Mouse (Mus musculus): ENCODE results near the gene Tex9. TPM values are rescaled to one million over a fixed set of nuclear protein-coding genes. Genes with fewer than 3 reads are reported as not detected.

The Tex9 gene
- polyA plus RNA-seq, 1 experiment, result not detected

GRCm38 (mm10) chr9:72493465-72493864 lies 1.5 kb upstream of the Tex9 start:
- H3K27ac ChIP-seq (ENCODE audit: insufficient read depth, low read depth, low read length), result no peak overlapping the region
- TF ChIP-seq POLR2A (IDR thresholded peaks at IDR 0.05; ENCODE audit: insufficient read depth, low read depth, low read length) (no peak), CTCF (IDR thresholded peaks at IDR 0.05; ENCODE audit: insufficient read depth, low read depth, low read length) (no peak)
- H3K4me1 ChIP-seq (ENCODE audit: control insufficient read depth, insufficient read depth, low read length), result peaks cover 5% of the 10 kb centered on the region
- 90% methylated on average over 2 of the region's 2 CpGs for WGBS
- no peak overlapping the region for H3K4me3 ChIP-seq (ENCODE audit: insufficient read depth, low read depth, low read length)

- peaks cover 5% of the 10 kb centered on the region for H3K4me1 ChIP-seq (ENCODE audit: control insufficient read depth, insufficient read depth, low read length)
- peak overlapping the region; percentile 90 for H3K4me3 ChIP-seq (ENCODE audit: insufficient read depth, low read depth, low read length)
- TF ChIP-seq CTCF (IDR thresholded peaks at IDR 0.05; ENCODE audit: insufficient read depth, low read depth, low read length) (no peak), POLR2A (IDR thresholded peaks at IDR 0.05; ENCODE audit: insufficient read depth, low read depth, low read length) (peak; percentile 48)
- under 1% methylated on average over 32 of the region's 32 CpGs for WGBS
- peak overlapping the region; percentile 84 for H3K27ac ChIP-seq (ENCODE audit: insufficient read depth, low read depth, low read length)
Observed at GRCm38 (mm10) chr9:72491559-72492193, 336 bp downstream of the Tex9 start.

GRCm38 (mm10) chr9:72489131-72489530 lies 2.9 kb downstream of the Tex9 start:
- no peak overlapping the region for H3K4me3 ChIP-seq (ENCODE audit: insufficient read depth, low read depth, low read length)
- no peak for TF ChIP-seq POLR2A (IDR thresholded peaks at IDR 0.05; ENCODE audit: insufficient read depth, low read depth, low read length)
- no peak for TF ChIP-seq CTCF (IDR thresholded peaks at IDR 0.05; ENCODE audit: insufficient read depth, low read depth, low read length)
- WGBS, result 96% methylated on average over 5 of the region's 5 CpGs

GRCm38 (mm10) chr9:72488523-72488922 lies 3.5 kb downstream of the Tex9 start:
- Histone ChIP-seq H3K4me3 (ENCODE audit: insufficient read depth, low read depth, low read length) (no peak overlapping the region), H3K4me1 (ENCODE audit: control insufficient read depth, insufficient read depth, low read length) (peaks cover 5% of the 10 kb centered on the region), H3K27ac (ENCODE audit: insufficient read depth, low read depth, low read length) (no peak overlapping the region)
- no peak for TF ChIP-seq CTCF (IDR thresholded peaks at IDR 0.05; ENCODE audit: insufficient read depth, low read depth, low read length)
- TF ChIP-seq POLR2A (IDR thresholded peaks at IDR 0.05; ENCODE audit: insufficient read depth, low read depth, low read length), result no peak

More at GRCm38 (mm10) chr9:72489131-72489530, 2.9 kb downstream of the Tex9 start:
- H3K4me1 ChIP-seq (ENCODE audit: control insufficient read depth, insufficient read depth, low read length), result peaks cover 5% of the 10 kb centered on the region
- no peak overlapping the region for H3K27ac ChIP-seq (ENCODE audit: insufficient read depth, low read depth, low read length)

GRCm38 (mm10) chr9:72479276-72479675 lies 12.7 kb downstream of the Tex9 start:
- 90% methylated on average over 1 of the region's 1 CpGs for WGBS
- H3K4me3 ChIP-seq (ENCODE audit: insufficient read depth, low read depth, low read length), result no peak overlapping the region
- no peaks in the 10 kb centered on the region for H3K4me1 ChIP-seq (ENCODE audit: control insufficient read depth, insufficient read depth, low read length)
- TF ChIP-seq POLR2A (IDR thresholded peaks at IDR 0.05; ENCODE audit: insufficient read depth, low read depth, low read length), result no peak
- TF ChIP-seq CTCF (IDR thresholded peaks at IDR 0.05; ENCODE audit: insufficient read depth, low read depth, low read length), result no peak
- no peak overlapping the region for H3K27ac ChIP-seq (ENCODE audit: insufficient read depth, low read depth, low read length)

GRCm38 (mm10) chr9:72477306-72477705 lies 14.7 kb downstream of the Tex9 start:
- Histone ChIP-seq H3K4me3 (ENCODE audit: insufficient read depth, low read depth, low read length) (no peak overlapping the region), H3K4me1 (ENCODE audit: control insufficient read depth, insufficient read depth, low read length) (no peaks in the 10 kb centered on the region), H3K27ac (ENCODE audit: insufficient read depth, low read depth, low read length) (no peak overlapping the region)
- 73% methylated on average over 6 of the region's 6 CpGs for WGBS
- TF ChIP-seq POLR2A (IDR thresholded peaks at IDR 0.05; ENCODE audit: insufficient read depth, low read depth, low read length), result no peak
- TF ChIP-seq CTCF (IDR thresholded peaks at IDR 0.05; ENCODE audit: insufficient read depth, low read depth, low read length), result no peak

- no peak overlapping the region for H3K4me3 ChIP-seq (ENCODE audit: insufficient read depth, low read depth, low read length)
- no peak for TF ChIP-seq CTCF (IDR thresholded peaks at IDR 0.05; ENCODE audit: insufficient read depth, low read depth, low read length)
- no peak for TF ChIP-seq POLR2A (IDR thresholded peaks at IDR 0.05; ENCODE audit: insufficient read depth, low read depth, low read length)
- H3K27ac ChIP-seq (ENCODE audit: insufficient read depth, low read depth, low read length), result no peak overlapping the region
- no peaks in the 10 kb centered on the region for H3K4me1 ChIP-seq (ENCODE audit: control insufficient read depth, insufficient read depth, low read length)
- 80% methylated on average over 9 of the region's 9 CpGs for WGBS
Observed at GRCm38 (mm10) chr9:72475511-72475910, 16.5 kb downstream of the Tex9 start.

- no peak overlapping the region for H3K4me3 ChIP-seq (ENCODE audit: insufficient read depth, low read depth, low read length)
- no peaks in the 10 kb centered on the region for H3K4me1 ChIP-seq (ENCODE audit: control insufficient read depth, insufficient read depth, low read length)
- H3K27ac ChIP-seq (ENCODE audit: insufficient read depth, low read depth, low read length), result no peak overlapping the region
- 100% methylated on average over 1 of the region's 1 CpGs for WGBS
- no peak for TF ChIP-seq POLR2A (IDR thresholded peaks at IDR 0.05; ENCODE audit: insufficient read depth, low read depth, low read length)
- TF ChIP-seq CTCF (IDR thresholded peaks at IDR 0.05; ENCODE audit: insufficient read depth, low read depth, low read length), result no peak
Observed at GRCm38 (mm10) chr9:72469851-72470250, 22.2 kb downstream of the Tex9 start.

- WGBS, result 93% methylated on average over 10 of the region's 10 CpGs
- TF ChIP-seq CTCF (IDR thresholded peaks at IDR 0.05; ENCODE audit: insufficient read depth, low read depth, low read length), result no peak
- no peak for TF ChIP-seq POLR2A (IDR thresholded peaks at IDR 0.05; ENCODE audit: insufficient read depth, low read depth, low read length)
- H3K4me3 ChIP-seq (ENCODE audit: insufficient read depth, low read depth, low read length), result no peak overlapping the region
- no peak overlapping the region for H3K27ac ChIP-seq (ENCODE audit: insufficient read depth, low read depth, low read length)
- no peaks in the 10 kb centered on the region for H3K4me1 ChIP-seq (ENCODE audit: control insufficient read depth, insufficient read depth, low read length)
Observed at GRCm38 (mm10) chr9:72468616-72469015, 23.4 kb downstream of the Tex9 start.
